Mouse (Mus musculus) spleen, adult 2 months (tissue): ENCODE measurements at regions not wholly inside any gene's neighbourhood (a gene's known extent, or its start where the extent isn't known, plus 50 kb on each side); places are given as distances from the start of the nearest gene placed in this dataset.

Source experiments
- CTCF ChIP-seq: fragments of 200-500 bp; IDR thresholded peaks from 2 replicates; pipeline ENCODE4 v1.5.1; 2011; ENCODE audit warnings: mild to moderate bottlenecking, inconsistent platforms; ENCODE audit not compliant: insufficient read depth, insufficient read length, insufficient replicate concordance; ENCODE audit errors: extremely low read depth
- POLR2A ChIP-seq: fragments of 200-500 bp; IDR thresholded peaks from 2 replicates; pipeline ENCODE4 v1.6.1; 2011; ENCODE audit warnings: low read depth, low read length, inconsistent platforms

DNA sequence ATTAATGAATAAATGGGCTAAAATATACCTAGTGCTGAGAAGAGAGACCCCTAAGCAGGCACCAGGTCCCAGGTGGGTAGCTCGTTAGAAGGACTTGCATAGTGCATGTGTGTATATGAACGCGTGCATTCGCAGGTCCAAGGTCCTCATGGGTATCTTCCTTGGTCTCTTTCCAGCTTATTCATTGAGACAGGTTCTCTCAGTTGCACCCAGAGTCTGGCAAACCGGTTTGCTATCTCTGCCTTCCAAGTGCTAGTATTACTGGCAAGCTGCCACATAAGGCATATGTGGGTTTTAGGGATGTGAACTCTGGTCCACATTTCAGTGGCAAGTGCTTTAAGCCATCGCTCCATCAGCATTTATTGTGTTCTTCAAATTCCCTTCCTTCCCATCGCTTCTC lies 818.3 kb upstream of the Car8 start:
- no peak for TF ChIP-seq POLR2A
- TF ChIP-seq CTCF: no peak
